Mouse (Mus musculus) G1E (cell line): ENCODE results near the gene Evi5l.

ENCODE experiments used
- CTCF ChIP-seq: IDR thresholded peaks from 2 replicates; pipeline ENCODE4 v1.5.1; 2012; ENCODE audit warnings: low read depth, low read length, inconsistent platforms, mixed read lengths
- POLR2AphosphoS5 ChIP-seq: IDR thresholded peaks from 2 replicates; pipeline ENCODE4 v1.6.1; 2012; ENCODE audit warnings: low read depth, low read length, inconsistent platforms; ENCODE audit not compliant: insufficient replicate concordance
- TAL1 ChIP-seq: conservative IDR thresholded peaks from 2 replicates; pipeline ENCODE4 v1.6.1; 2012; ENCODE audit warnings: low read depth, low read length, inconsistent platforms, mixed read lengths

GRCm38 (mm10) chr8:4247951-4248540 is 81.7 kb downstream of the Evi5l start, which contains the start of gene Tgfbr3l:
- TF ChIP-seq CTCF, result no peak
- no peak for TF ChIP-seq POLR2AphosphoS5
- TF ChIP-seq TAL1, result no peak
